Mouse (Mus musculus) liver (tissue): ENCODE measurements at regions not wholly inside any gene's neighbourhood (a gene's known extent, or its start where the extent isn't known, plus 50 kb on each side); places are given as distances from the start of the nearest gene placed in this dataset.
A peak's percentile ranks its signal among the peaks of the same experiment; 100 is the strongest.

Experiments
- DNase-seq: peaks from one replicate; pipeline ENCODE4 v3.0.0-alpha.2; 2020; ENCODE audit warnings: mixed read lengths

GRCm38 (mm10) chr6:49893113-49893512, 70.6 kb downstream of the Npy start:
- no peak for DNase-seq

DNA sequence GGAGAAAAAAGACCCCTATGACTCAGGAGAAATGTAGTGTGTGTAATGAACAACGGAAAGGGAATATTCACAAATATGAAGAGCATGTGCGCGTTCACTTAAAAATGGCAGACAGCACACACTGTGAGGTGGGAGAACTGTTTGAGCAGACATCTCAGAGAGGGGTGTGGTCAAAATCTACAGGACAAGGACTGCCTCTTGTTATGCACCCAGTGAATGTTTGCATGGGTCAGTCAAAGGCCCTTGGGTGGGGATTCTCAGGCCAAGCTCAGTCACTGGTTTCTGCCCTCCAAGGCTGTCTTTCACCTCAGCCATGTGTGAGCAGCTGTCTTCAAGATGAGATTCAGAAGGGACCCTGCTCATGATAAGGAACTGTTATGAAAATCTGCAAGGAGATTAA, 76.6 kb downstream of the Npy start:
- no peak for DNase-seq

GRCm38 (mm10) chr6:49901512-49901911, 79.0 kb downstream of the Npy start:
- no peak for DNase-seq

DNA sequence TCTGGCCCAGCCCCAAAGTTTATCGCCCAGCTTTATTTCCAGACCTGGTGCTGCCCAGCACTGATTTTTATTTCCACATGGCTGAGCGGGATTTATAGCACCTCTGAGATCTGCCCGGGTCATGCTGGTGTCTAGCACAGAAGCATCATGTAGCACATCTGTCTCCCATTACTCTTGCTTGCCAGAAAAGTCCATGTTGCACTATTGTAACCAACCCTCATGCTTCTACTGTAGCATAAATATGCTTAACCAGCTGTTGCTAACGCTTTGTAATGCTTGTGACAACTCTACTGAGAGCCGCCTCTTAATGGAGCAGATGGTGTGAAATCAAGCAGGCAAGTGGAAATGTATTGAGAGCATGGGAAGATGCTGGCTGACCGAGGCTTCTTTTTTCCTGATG, 81.5 kb downstream of the Npy start:
- DNase-seq: no peak

DNA sequence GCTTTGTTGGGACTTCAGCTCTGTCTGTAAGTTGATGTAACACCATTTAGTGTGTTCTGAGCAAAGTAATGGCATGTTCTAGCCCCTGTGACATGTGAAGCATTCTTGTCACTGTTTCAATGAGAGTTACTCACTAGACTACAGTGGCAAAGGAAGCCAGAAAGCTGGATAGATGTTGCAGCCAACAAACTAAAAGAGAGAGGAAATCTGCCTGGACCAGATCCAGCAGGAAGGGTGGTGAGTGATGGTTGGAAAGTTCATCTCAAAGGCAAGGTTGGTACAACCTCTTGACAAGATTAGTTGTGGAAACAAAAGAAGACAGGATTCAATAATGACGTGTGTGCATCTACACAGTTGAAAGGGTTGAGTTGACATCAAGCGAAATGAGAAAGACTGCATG, 83.9 kb downstream of the Npy start:
- no peak for DNase-seq

DNA sequence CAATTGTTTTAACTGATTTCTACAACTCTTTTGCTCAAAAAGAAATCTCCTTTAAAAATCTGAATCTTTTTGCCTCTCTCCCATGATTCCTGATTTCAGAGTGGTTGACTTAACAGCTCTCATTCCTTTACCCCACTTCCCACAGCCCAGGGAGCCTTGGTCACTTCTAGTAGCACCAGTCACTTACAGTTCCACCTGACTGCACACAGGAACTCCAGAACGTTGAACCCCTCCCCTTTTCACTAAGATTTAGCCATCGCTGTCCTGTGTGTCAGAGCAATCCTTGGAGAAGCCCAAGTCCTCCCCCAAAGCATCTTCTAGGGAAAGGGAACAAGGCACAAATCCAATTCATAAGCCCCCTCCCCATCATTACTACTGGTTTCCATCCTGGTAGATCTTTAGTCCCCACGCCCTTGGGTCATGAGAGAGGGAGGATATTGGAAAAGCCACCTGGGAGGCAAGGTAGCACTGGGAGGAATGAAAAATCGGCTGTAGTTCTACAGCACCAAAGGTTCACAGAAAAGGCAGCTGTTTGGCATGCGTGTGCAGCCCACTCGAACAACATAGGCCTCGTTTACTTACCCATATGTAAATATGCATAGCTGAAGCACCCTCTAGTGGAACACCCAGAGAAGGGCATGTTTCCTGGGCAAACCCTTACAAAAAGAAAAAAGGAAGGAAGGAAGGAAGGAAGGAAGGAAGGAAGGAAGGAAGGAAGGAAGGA, 96.7 kb downstream of the Npy start:
- DNase-seq: no peak

- no peak for DNase-seq
Observed at GRCm38 (mm10) chr6:49919813-49920170, 97.3 kb downstream of the Npy start.

- DNase-seq: no peak
Observed at GRCm38 (mm10) chr6:49924296-49924695, 101.8 kb downstream of the Npy start.

GRCm38 (mm10) chr6:49928075-49928474, 105.6 kb downstream of the Npy start:
- DNase-seq: no peak

GRCm38 (mm10) chr6:49930104-49930503, 107.6 kb downstream of the Npy start:
- DNase-seq: no peak

- DNase-seq: no peak
Observed at GRCm38 (mm10) chr6:49943087-49943486, 120.6 kb downstream of the Npy start.

GRCm38 (mm10) chr6:49958891-49959290, 136.4 kb downstream of the Npy start:
- DNase-seq: no peak

DNA sequence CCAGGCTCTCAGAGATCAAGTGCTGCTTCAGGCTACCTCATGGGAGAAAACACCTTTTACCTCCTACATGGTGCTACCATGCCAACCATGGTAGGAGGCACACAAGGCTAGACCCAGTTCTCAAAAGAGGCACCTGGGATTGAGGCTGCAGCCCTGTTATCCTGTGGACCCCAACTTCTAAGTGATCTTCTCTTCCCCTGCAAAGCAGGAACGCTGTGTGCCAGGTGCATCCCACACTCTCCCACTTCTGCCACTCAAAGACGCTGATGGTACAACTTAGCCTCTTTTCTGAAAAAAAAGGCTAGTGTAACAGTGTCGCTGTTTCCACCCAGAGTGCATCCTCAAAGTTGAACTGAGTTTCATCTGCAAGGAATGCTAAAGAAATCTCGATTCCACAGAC, 138.7 kb downstream of the Npy start:
- no peak for DNase-seq

DNA sequence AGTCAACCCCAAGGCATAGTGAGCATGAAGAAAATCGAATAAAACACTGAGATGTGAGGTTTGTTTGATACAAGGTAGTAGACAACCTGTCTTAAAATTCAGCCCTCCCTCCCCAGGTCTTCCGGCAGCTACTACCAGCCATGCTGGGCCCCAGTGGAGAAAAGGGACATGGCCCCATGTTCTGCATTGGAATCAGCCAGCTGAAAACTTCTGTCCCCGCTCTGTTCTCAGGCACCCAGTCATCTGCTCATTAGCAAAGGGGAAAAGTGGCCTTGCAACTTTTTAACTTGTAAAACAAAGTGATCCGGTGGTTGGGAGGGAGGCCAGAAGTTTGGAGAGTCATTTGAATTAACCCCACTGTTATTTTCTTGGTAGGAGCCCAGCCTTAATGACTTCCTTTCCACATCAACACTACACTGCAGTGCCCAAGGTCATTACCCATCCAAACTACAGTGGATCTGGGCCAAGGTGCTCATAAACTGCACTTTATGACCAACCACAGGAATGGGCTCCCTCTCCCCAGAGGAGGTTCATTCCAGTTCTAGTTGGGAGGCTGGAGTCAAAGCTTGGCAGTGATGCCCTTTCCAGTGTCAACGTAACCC, 143.5 kb downstream of the Npy start:
- no peak for DNase-seq

GRCm38 (mm10) chr6:49966555-49966954, 143.5 kb upstream of the Mpp6 start:
- DNase-seq: no peak

- no peak for DNase-seq
Observed at GRCm38 (mm10) chr6:49973258-49973865, 136.7 kb upstream of the Mpp6 start.

DNA sequence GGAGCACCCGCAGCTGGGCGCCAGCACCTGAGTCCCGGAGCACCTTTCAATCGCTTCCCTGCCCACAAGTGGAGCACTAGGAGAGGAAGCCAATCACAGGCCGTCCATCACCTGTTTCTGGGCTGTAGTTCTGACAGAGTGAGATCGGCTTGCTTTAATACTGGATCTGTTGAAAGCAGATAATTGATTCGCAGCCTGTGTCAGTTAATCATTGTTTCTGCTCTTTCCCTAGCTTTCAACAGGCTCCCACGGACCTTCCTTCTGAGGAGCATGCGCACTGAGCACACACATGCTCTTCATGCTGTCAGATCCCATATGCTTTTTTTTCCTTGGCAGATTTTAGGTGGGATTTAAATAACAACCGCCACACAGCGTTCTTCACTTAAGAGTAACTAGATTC, 132.3 kb upstream of the Mpp6 start:
- DNase-seq: no peak

GRCm38 (mm10) chr6:49983740-49984139, 126.3 kb upstream of the Mpp6 start:
- DNase-seq: no peak

DNA sequence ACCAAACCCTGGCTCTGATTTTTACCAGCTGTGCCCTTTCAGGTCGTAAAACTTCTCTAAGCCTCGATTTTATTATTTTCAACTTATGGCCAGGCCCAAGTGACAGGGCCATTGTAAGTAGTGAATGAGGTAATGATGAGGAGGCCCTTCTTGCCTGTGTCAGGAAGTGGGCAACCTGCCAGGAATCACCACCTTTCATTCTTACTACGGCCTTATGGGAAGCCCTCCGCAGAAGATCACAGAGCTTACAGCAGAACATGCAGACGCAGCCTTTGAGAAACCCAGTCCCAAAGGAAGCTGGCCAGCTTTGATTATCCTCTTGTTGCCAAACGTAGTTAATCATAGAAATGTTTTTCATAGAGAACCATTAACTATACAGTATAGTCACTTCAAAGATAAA, 124.9 kb upstream of the Mpp6 start:
- peak; percentile 23 for DNase-seq

DNA sequence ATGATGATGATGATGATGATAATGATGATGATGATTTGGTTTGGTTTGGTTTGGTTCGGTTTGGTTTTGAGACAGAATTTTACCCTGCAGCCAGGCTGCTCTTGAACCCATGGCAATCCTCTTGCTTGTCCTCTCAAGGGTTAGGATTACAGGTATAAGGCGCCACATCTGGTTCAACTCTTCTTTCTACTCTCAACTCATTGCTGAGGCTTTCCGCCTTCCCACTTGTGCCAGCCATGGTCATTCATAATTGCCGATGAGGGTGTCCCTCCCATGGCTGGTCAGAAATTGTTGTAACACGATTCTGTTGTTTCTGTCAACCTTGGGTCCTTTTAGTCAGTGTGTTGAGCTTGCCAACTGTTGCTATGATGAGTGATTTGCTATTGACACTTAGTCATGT, 122.9 kb upstream of the Mpp6 start:
- DNase-seq: no peak

DNA sequence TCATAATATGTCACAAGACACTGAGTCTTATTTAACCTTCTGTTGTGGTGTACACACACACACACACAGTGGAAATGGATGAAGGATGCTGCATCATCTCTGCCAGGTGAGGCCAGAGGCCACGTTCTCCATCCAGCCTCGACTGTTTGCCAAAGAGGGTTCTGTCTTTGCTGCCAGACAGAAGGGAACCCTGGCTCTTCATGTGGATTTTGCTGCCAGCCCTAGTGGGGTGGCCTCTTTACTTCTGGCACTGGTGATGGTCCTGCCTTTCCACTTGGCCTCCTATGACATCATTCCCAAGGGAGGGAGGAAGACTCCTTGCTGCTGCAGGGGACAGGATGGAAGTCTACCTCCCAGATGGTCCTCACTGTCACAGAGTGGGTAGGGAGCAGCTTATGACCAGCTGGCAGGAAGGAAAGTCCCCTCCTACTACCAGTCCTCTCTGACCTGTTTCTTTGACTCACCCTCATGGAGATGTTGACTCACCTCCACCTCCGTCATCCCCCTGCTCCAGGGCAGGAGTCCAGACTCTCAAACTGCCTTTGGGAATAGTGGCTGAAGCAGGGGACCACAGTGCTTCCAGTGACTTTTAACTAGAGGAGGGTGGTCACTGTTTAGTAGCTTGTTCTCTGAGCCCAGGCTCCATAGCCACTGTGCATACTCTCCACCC, 122.4 kb upstream of the Mpp6 start:
- no peak for DNase-seq

DNA sequence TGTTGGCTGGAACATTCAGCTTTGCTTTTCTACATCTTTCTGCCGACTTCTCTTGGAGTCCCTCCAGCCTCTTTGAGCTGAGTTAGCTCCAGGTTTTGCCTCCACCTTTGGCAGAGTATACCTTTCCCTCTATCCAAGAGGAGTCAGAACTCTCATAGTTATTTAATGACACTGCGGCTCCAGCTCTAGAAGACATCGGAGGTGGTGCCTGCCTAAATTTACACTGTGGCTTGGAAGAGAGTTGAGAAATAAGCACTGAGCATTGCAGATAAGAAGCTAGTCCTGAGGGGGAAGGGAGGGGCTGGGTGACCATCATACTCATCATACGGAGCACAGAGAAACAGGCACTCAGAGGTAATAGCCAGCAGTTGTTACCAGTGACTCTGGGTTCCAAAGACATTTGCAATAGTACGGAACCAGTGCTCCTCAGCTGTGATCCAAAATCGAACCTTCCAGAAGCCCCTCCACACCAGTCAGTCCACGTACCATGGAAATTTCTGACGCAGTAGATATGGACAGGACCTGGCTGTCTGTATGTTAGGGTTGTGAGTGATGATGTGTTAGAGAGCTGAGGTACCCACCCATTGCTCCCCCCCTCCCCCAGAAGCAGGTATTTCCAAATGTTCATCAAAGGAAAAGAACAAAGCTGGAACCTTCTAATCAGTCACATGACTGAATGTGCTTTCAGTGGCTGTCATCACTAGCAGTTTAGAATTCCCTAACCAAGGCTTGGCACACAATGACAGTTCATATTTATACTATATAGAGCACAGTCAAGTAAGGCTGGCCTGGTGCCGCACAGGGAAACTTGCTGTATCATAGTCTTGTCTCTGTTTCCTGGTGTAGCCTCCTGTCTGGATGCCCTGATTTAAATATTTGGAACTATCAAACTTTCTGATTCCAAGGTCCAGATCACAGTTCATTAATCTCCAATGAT, 120.2 kb upstream of the Mpp6 start:
- no peak for DNase-seq

GRCm38 (mm10) chr6:49990522-49990858, 119.6 kb upstream of the Mpp6 start:
- no peak for DNase-seq
